Mouse (Mus musculus): ENCODE results near the gene Pax1. TPM values are rescaled to one million over a fixed set of nuclear protein-coding genes. Genes with fewer than 3 reads are reported as not detected.

Pax1 gene
- polyA plus RNA-seq, 1 experiment from 2014 or later: not detected

DNA sequence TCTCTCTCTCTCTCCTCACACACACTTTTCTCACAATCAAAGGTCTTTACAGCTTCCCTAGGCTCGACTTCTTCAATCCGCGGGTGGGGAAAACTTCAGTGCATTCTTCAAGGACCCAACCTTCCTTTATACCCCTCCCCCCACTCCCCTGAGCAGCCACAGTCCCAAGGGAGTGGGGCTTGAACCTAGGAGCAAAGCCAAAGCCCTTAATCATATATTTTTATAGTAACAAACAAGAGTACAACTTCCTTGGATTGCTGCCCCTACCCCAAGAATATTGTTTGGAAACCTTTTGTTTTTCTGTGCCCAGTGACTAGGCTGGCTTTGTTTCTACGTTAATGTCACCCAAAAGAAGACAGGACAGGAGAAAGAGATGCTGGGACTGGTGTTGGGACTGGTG, 12.5 kb downstream of the Pax1 start:
- Histone ChIP-seq H3K4me2 (no peak overlapping the region), H3K27me3 (replicated peaks) (peaks cover 69% of the 10 kb centered on the region), H3K9me3 (no peaks in the 10 kb centered on the region), H3K4me1 (no peaks in the 10 kb centered on the region), H3K4me3 (replicated peaks) (no peak overlapping the region), H3K27ac (no peak overlapping the region), H3K36me3 (no peaks in the 10 kb centered on the region), H3K9ac (no peak overlapping the region)
- WGBS: 2% methylated on average over 4 of the region's 4 CpGs
- ATAC-seq (ENCODE audit: insufficient read depth, low FRiP score, low read depth): no peak

DNA sequence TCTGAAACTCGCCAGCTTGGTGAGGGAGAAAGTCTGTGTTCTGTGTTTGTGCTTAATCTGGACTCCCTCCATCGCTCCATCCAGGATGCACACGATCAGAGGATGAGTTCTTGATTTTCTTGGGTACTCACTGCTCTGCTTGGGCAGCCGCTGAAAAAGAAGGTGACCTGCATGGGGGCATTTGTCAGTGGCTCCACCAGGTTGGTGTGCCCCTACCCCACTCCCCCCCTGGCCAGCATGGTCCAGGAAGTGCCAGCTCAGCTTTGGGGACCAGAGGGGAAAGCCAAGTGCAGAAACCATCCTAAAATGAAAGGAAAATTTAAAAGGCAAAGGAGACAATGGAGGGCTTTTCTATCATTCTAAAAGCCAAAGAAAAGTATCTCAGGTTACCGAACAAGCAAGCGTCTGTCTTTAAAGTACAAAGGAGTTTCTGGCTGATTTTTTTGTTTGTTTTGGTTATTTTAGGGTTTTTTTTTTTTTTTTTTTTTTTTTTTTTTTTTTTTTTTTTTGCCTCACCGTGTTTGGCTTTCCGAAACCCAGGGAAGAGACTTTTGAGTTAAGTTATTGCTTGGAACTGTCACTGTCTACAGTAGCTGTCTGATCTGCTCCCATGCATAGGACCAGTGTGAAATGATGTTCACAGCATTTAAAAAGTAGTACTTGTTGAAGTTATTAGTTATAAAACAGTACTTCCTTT, 13.4 kb downstream of the Pax1 start:
- no peak overlapping the region for H3K27ac ChIP-seq
- H3K9me3 ChIP-seq: no peaks in the 10 kb centered on the region
- H3K36me3 ChIP-seq: no peaks in the 10 kb centered on the region
- no peak overlapping the region for H3K9ac ChIP-seq
- no peak overlapping the region for H3K4me2 ChIP-seq
- no peaks in the 10 kb centered on the region for H3K4me1 ChIP-seq
- no peak overlapping the region for H3K4me3 ChIP-seq (replicated peaks)
- WGBS: 11% methylated on average over 8 of the region's 8 CpGs
- H3K27me3 ChIP-seq (replicated peaks): peaks cover 61% of the 10 kb centered on the region
- no peak for ATAC-seq (ENCODE audit: insufficient read depth, low FRiP score, low read depth)

DNA sequence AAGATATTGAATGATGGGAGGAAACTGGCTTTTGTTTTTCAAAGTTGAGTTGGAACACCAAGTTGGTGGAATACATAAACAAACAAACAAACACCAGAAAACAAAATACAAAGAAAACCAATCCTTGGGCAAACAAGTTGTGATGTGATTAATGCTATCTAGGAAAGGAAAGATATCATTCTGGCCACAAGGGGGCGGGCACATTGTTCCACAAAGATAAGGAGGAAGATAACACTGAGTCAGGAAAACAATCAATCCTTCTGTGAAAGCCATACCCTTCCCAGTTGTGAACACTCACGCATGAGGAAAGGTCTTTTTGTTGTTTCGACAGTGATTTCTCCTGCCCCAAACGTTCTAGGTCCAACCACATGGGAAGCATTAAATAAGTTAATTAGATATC, 17.2 kb downstream of the Pax1 start:
- 13% methylated on average over 4 of the region's 4 CpGs for WGBS
- no peak overlapping the region for H3K27ac ChIP-seq
- no peak overlapping the region for H3K4me3 ChIP-seq (replicated peaks)
- H3K9ac ChIP-seq: no peak overlapping the region
- ATAC-seq (ENCODE audit: insufficient read depth, low FRiP score, low read depth): no peak
- H3K27me3 ChIP-seq (replicated peaks): peaks cover 32% of the 10 kb centered on the region
- no peaks in the 10 kb centered on the region for H3K9me3 ChIP-seq
- H3K4me2 ChIP-seq: no peak overlapping the region
- no peaks in the 10 kb centered on the region for H3K36me3 ChIP-seq
- no peaks in the 10 kb centered on the region for H3K4me1 ChIP-seq

DNA sequence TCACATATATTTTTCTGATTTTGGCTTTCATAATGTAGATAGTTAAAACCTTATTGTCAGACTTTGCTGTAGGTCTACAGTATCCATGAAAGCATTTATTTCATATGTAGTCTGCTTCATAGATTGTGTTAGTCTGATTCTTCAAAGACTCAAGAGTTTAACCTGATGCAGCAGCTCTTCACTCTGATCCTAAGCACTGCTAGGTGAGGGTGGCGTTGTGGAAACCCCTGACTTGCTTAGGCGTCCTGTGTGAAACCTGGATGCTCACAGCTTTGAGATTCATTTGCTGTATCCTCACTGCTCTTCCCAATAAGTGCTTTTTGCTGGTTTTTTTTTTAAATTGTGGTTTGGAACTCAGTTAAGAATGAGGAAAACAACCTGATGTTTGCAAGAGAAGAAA, 21.6 kb downstream of the Pax1 start:
- no peaks in the 10 kb centered on the region for H3K36me3 ChIP-seq
- ATAC-seq (ENCODE audit: insufficient read depth, low FRiP score, low read depth): no peak
- H3K27ac ChIP-seq: no peak overlapping the region
- H3K9me3 ChIP-seq: no peaks in the 10 kb centered on the region
- H3K27me3 ChIP-seq (replicated peaks): 0 out of 2 replicates have a peak, but pooled peaks cover 3% of the 10 kb centered on the region
- H3K4me1 ChIP-seq: no peaks in the 10 kb centered on the region
- no peak overlapping the region for H3K9ac ChIP-seq
- no peak overlapping the region for H3K4me3 ChIP-seq (replicated peaks)
- 83% methylated on average over 2 of the region's 2 CpGs for WGBS
- H3K4me2 ChIP-seq: no peak overlapping the region

DNA sequence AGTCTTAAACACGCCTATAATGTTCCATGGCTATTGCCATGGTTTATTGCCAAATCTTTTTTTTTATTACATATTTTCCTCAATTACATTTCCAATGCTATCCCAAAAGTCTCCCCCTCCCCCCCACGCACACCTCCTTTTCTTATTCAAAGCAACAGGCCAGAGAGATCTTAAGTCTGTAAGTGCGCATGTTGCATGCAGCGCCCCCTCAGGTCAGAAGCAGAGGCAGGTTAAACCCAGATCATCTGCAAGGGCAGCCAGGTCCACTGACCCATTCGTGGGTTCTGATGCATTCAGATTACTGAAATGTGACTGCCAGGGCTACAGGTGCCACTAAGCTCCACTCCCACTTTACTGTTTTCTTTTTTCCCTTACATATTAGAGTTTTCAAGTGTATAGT, 25.2 kb downstream of the Pax1 start:
- H3K4me1 ChIP-seq: no peaks in the 10 kb centered on the region
- H3K36me3 ChIP-seq: no peaks in the 10 kb centered on the region
- no peak overlapping the region for H3K27ac ChIP-seq
- 49% methylated on average over 5 of the region's 5 CpGs for WGBS
- H3K9me3 ChIP-seq: no peaks in the 10 kb centered on the region
- H3K27me3 ChIP-seq (replicated peaks): no peaks in the 10 kb centered on the region
- no peak overlapping the region for H3K9ac ChIP-seq
- no peak overlapping the region for H3K4me3 ChIP-seq (replicated peaks)
- no peak for ATAC-seq (ENCODE audit: insufficient read depth, low FRiP score, low read depth)
- no peak overlapping the region for H3K4me2 ChIP-seq

DNA sequence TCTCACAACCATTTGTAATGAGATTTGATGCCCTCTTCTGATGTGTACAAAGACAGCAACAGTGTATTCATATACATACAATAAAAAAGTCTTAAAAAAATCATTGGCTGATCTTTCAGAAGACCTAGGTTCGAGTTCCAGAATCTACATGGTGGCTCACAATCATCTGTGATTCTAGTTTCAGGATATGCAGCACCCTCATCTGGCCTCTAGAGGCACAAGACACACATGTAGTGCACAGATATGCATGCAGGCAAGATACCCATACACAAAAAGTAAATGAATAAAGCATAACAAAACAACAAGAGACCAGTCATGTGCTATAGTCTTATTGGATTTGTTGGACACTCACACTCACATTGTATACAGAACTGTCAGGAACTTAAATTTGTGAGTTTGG, 47.6 kb downstream of the Pax1 start:
- H3K27ac ChIP-seq: no peak overlapping the region
- H3K4me1 ChIP-seq: no peaks in the 10 kb centered on the region
- H3K36me3 ChIP-seq: no peaks in the 10 kb centered on the region
- WGBS: 61% methylated on average over 1 of the region's 1 CpGs
- no peaks in the 10 kb centered on the region for H3K27me3 ChIP-seq (replicated peaks)
- H3K9ac ChIP-seq: no peak overlapping the region
- no peak overlapping the region for H3K4me2 ChIP-seq
- no peak overlapping the region for H3K4me3 ChIP-seq (replicated peaks)
- H3K9me3 ChIP-seq: no peaks in the 10 kb centered on the region
- ATAC-seq (ENCODE audit: insufficient read depth, low FRiP score, low read depth): no peak

DNA sequence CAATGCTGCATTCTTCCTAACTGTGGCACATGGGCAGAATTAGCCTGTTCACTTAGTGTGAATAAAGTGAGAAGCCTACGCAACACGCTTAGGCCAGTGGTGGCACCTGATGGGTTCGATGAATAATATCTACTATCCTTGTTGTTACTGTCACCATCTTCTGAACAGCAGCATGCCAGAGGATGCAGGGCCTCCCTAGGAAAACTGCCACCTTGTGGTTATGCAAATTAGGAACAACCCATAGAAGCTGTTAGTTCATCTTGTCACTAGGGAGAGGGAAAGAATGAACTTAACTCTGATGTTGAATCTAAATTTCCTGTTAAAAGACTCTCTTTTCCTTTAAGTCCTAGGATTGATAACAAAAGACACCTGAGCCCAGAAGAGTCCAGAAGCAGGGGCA, 53.3 kb downstream of the Pax1 start:
- H3K9me3 ChIP-seq: no peaks in the 10 kb centered on the region
- no peaks in the 10 kb centered on the region for H3K4me1 ChIP-seq
- no peaks in the 10 kb centered on the region for H3K27me3 ChIP-seq (replicated peaks)
- no peak overlapping the region for H3K9ac ChIP-seq
- no peak overlapping the region for H3K4me3 ChIP-seq (replicated peaks)
- no peak overlapping the region for H3K27ac ChIP-seq
- no peaks in the 10 kb centered on the region for H3K36me3 ChIP-seq
- H3K4me2 ChIP-seq: no peak overlapping the region
- WGBS: 90% methylated on average over 3 of the region's 3 CpGs
- ATAC-seq (ENCODE audit: insufficient read depth, low FRiP score, low read depth): no peak

DNA sequence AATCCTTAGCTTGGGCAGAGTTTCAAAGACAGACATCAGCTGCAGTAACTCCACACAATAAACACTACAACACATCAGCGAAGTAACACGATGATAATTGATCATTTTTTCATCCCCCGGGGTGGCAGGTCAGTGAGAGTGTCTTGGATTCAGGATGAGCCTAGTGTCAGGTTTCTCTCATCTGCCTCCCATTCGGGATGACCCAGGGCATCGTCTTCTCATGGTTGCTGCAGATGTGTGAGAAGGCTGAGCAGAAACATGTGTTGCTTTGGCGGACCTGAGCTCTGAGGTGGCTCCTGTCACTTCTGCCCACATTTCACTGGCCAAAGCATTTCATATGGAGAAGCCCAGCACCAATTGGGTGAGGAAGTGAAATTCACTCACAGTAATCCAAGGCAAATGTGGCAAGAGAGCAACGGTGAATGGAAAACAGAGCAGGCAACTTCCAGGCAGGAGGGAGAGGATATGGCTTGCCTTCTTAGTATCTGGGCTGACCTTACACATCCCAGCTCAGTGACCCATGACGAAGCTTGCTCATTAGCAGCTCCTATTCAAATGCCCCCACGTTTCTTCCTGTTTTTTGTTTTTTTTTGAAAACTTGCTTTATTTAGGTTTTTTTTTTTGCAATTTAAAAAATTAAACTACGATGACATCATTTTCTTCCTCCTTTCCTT, 63.0 kb downstream of the Pax1 start:
- Histone ChIP-seq H3K4me2 (no peak overlapping the region), H3K4me3 (replicated peaks) (no peak overlapping the region), H3K27ac (no peak overlapping the region), H3K9ac (no peak overlapping the region), H3K9me3 (no peaks in the 10 kb centered on the region), H3K4me1 (no peaks in the 10 kb centered on the region), H3K27me3 (replicated peaks) (no peaks in the 10 kb centered on the region), H3K36me3 (no peaks in the 10 kb centered on the region)
- ATAC-seq (ENCODE audit: insufficient read depth, low FRiP score, low read depth): no peak
- WGBS: 46% methylated on average over 10 of the region's 10 CpGs

DNA sequence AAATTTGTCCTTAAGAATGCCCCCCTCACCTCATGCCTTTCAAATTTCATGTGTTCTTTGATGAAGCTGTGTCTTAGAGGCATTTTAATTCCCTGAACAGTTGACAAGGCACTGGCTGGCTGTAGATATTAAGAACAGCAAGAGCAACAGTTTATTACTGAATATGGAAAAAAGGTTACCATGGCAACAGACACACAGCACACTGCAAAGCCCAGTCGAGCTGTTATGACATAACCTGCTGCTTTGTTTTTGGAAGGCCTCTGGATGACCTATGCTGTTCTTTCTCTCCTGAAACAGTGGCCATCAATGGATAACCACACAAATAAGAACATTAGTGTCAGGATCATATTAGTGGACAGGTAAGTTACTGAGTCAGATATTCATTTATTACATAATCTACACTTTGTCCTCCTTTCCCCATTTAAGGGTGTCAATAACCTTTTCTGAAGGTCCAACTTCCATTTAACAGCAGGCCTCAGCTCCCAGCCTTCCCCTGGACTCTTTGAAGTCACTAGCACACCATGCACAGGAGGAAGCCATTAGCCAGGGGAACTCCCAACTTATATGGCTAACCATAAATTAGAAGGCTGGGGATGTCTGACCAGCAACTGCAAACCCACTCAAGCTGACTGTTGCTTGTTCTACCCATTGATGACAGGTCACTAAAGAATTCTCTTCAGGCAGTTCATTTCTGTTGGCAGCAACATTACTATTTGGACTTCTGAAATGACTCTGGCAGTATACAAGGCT, 68.1 kb downstream of the Pax1 start:
- WGBS: 23% methylated on average over 1 of the region's 1 CpGs
- H3K36me3 ChIP-seq: no peaks in the 10 kb centered on the region
- no peak overlapping the region for H3K9ac ChIP-seq
- H3K4me3 ChIP-seq (replicated peaks): no peak overlapping the region
- no peaks in the 10 kb centered on the region for H3K9me3 ChIP-seq
- H3K4me1 ChIP-seq: no peaks in the 10 kb centered on the region
- ATAC-seq (ENCODE audit: insufficient read depth, low FRiP score, low read depth): no peak
- H3K4me2 ChIP-seq: no peak overlapping the region
- no peak overlapping the region for H3K27ac ChIP-seq
- H3K27me3 ChIP-seq (replicated peaks): no peaks in the 10 kb centered on the region

DNA sequence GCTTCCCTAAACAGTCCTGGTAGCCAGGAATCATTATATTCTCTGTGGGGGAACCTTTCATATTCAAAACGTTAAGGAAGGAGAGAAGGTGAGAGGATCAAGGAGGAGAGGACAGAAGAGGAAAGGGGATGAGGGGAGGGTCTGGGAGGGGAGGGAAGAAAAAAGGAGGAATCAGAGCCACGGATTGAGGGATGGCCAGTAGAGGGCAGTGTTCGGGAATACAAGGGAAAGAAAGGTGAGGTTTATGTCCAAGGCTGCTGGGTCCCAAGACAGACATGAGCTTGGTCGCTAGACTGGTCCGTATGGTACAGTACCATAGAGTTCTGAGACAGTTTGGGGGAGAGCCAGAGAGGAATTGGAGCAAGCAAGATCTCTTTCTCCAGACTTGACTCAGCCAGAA, 71.4 kb downstream of the Pax1 start:
- no peak for ATAC-seq (ENCODE audit: insufficient read depth, low FRiP score, low read depth)

More for the DNA sequence above, 71.4 kb downstream of the Pax1 start:
- no peak overlapping the region for H3K4me3 ChIP-seq (replicated peaks)
- no peak overlapping the region for H3K27ac ChIP-seq
- no peak overlapping the region for H3K9ac ChIP-seq
- no peaks in the 10 kb centered on the region for H3K27me3 ChIP-seq (replicated peaks)
- H3K4me1 ChIP-seq: no peaks in the 10 kb centered on the region
- H3K4me2 ChIP-seq: no peak overlapping the region
- H3K9me3 ChIP-seq: no peaks in the 10 kb centered on the region
- 20% methylated on average over 5 of the region's 5 CpGs for WGBS
- H3K36me3 ChIP-seq: no peaks in the 10 kb centered on the region

Measured in stomach, embryonic 15.5 days (tissue).